8 mouse cellular contexts compared by ENCODE assay signal in genomic region chrX:95968594-95968965, GRCm38 (mm10). TPM values are rescaled to one million over a fixed set of nuclear protein-coding genes. Genes with fewer than 3 reads are reported as not detected.
A peak's percentile ranks its signal among the peaks of the same experiment; 100 is the strongest.
DNase-seq lines count a peak whose midpoint lies in the region; ATAC-seq and TF ChIP-seq lines count a peak whose summit lies in the region.

No protein-coding gene starts in this region.

- TF ChIP-seq CTCF in bone marrow, adult 2 months (IDR thresholded peaks at IDR 0.05; ENCODE audit: control insufficient read depth, insufficient read depth, low read length) = no peak

- TF ChIP-seq POLR2A in bone marrow, adult 2 months (IDR thresholded peaks at IDR 0.05; ENCODE audit: borderline replicate concordance, control insufficient read depth, low read depth, low read length) = no peak

- H3K27me3 ChIP-seq in embryonic facial prominence, embryonic 15.5 days = no peaks in the 10 kb centered on the region
- H3K27me3 ChIP-seq in limb, embryonic 13.5 days = no peaks in the 10 kb centered on the region
- no peaks in the 10 kb centered on the region for H3K27me3 ChIP-seq in midbrain, embryonic 15.5 days (replicated peaks)

- H3K36me3 ChIP-seq in embryonic facial prominence, embryonic 15.5 days = no peaks in the 10 kb centered on the region
- no peaks in the 10 kb centered on the region for H3K36me3 ChIP-seq in limb, embryonic 13.5 days
- H3K36me3 ChIP-seq in midbrain, embryonic 15.5 days (replicated peaks) = no peaks in the 10 kb centered on the region

- H3K4me1 ChIP-seq in bone marrow, adult 2 months (ENCODE audit: control insufficient read depth, insufficient read depth, low read length) = no peaks in the 10 kb centered on the region
- H3K4me1 ChIP-seq in embryonic facial prominence, embryonic 15.5 days = no peaks in the 10 kb centered on the region
- no peaks in the 10 kb centered on the region for H3K4me1 ChIP-seq in limb, embryonic 13.5 days
- 0 out of 2 replicates have a peak, but pooled peaks cover 3% of the 10 kb centered on the region for H3K4me1 ChIP-seq in midbrain, embryonic 15.5 days

- peak overlapping the region; percentile 70 for H3K4me3 ChIP-seq in bone marrow, adult 2 months (replicated peaks; ENCODE audit: control insufficient read depth, low read depth, low read length)
- H3K4me3 ChIP-seq in embryonic facial prominence, embryonic 15.5 days (replicated peaks) = peak overlapping the region; percentile 47
- H3K4me3 ChIP-seq in limb, embryonic 13.5 days = peak overlapping the region; percentile 47
- H3K4me3 ChIP-seq in midbrain, embryonic 15.5 days = peak overlapping the region; percentile 41

- WGBS in bone marrow, adult 2 months = 10% methylated on average over 6 of the region's 6 CpGs
- WGBS in embryonic facial prominence, embryonic 15.5 days = 28% methylated on average over 6 of the region's 6 CpGs
- WGBS in limb, embryonic 13.5 days = 17% methylated on average over 6 of the region's 6 CpGs
- WGBS in midbrain, embryonic 15.5 days = 25% methylated on average over 6 of the region's 6 CpGs

- peak overlapping the region; percentile 37; the same call in 1 of the 2 replicates for H3K27ac ChIP-seq in bone marrow, adult 2 months (ENCODE audit: control insufficient read depth, insufficient read depth, low read depth, low read length, poor library complexity)
- peak overlapping the region; percentile 71 for H3K27ac ChIP-seq in embryonic facial prominence, embryonic 15.5 days (replicated peaks)
- peak overlapping the region; percentile 79 for H3K27ac ChIP-seq in limb, embryonic 13.5 days
- peak overlapping the region; percentile 85 for H3K27ac ChIP-seq in midbrain, embryonic 15.5 days

- ATAC-seq in embryonic facial prominence, embryonic 15.5 days (ENCODE audit: insufficient number of reproducible peaks, low FRiP score, low TSS enrichment, low read depth) = peak; percentile 92
- ATAC-seq in limb, embryonic 13.5 days (ENCODE audit: low FRiP score, low read depth) = peak; percentile 93
- ATAC-seq in midbrain, embryonic 15.5 days (replicated peaks) = peak; percentile 96

- DNase-seq in 3134 (ENCODE audit: extremely low read depth, insufficient read length, low spot score) = peak; percentile 15
- DNase-seq in heart, adult 9 months (ENCODE audit: low spot score in 2 of 2) = peak; percentile 53 to 64
- DNase-seq in kidney, adult 9 months = peak; percentile 69
- peak; percentile 34 to 60 for DNase-seq in spleen, postnatal 14 days (ENCODE audit: low spot score in 2 of 2)

- H3K9ac ChIP-seq in embryonic facial prominence, embryonic 15.5 days = no peak overlapping the region
- peak overlapping the region; percentile 67 for H3K9ac ChIP-seq in limb, embryonic 13.5 days
- peak overlapping the region; percentile 46 for H3K9ac ChIP-seq in midbrain, embryonic 15.5 days

- peak overlapping the region; percentile 59 for H3K4me2 ChIP-seq in embryonic facial prominence, embryonic 15.5 days (replicated peaks)
- H3K4me2 ChIP-seq in limb, embryonic 13.5 days (replicated peaks) = peak overlapping the region; percentile 63
- peak overlapping the region; percentile 57 for H3K4me2 ChIP-seq in midbrain, embryonic 15.5 days

- no peaks in the 10 kb centered on the region for H3K9me3 ChIP-seq in embryonic facial prominence, embryonic 15.5 days (replicated peaks)
- no peaks in the 10 kb centered on the region for H3K9me3 ChIP-seq in limb, embryonic 13.5 days
- no peaks in the 10 kb centered on the region for H3K9me3 ChIP-seq in midbrain, embryonic 15.5 days

RNA-seq across cellular contexts. Expression of gene Las1l, which starts 11.8 kb away (rescaled TPM):
- polyA plus RNA-seq in bone marrow, adult 2 months (2011; ENCODE audit: insufficient read depth, insufficient read length, low replicate concordance, missing spikeins) = 16.4 and 22.7 TPM in 2 replicates
- 51.4 and 54.1 TPM in 2 replicates for polyA plus RNA-seq in embryonic facial prominence, embryonic 15.5 days (2015; fragmentation: Nextera tagmentation; extraction: Ambion mirVana)
- polyA plus RNA-seq in limb, embryonic 13.5 days (2015; fragmentation: Nextera tagmentation; extraction: Ambion mirVana) = 58.1 and 61.9 TPM in 2 replicates
- polyA plus RNA-seq in midbrain, embryonic 15.5 days (2015; fragmentation: Nextera tagmentation; extraction: Ambion mirVana) = 118 and 128 TPM in 2 replicates

Comparison
In these comparisons a context has a peak if more than half of its experiments do, and no peak if none do; other contexts are left out.
1. Peak in every context shown above with its lines: DNase-seq, ATAC-seq, H3K4me3 ChIP-seq and H3K27ac ChIP-seq.
2. DNase-seq: peak in every context shown above with its lines; median percentile 69 in kidney, adult 9 months; 58 in heart, adult 9 months; 47 in spleen, postnatal 14 days; 15 in 3134.